Mouse (Mus musculus): Measurements from ENCODE around the gene Cbx2.

- TF ChIP-seq CTCF (IDR thresholded peaks at IDR 0.05; ENCODE audit: low read depth, low read length) = no peak
- no peak for TF ChIP-seq TAL1 (conservative IDR thresholded peaks at IDR 0.05; ENCODE audit: low read depth, low read length)
Measured at GRCm38 (mm10) chr11:119014455-119014854, 8.3 kb upstream of the Cbx2 start.

Measured in G1E (cell line).